Mouse (Mus musculus) adrenal gland (tissue): ENCODE results near the gene Actg1.

Experiments used
- intact Hi-C: fragments of 180-260 bp; cut with DNase I; formaldehyde crosslinking; loops from one replicate; pipeline ENCODE4 v1.15.1; 2025

Actg1 gene

GRCm38 (mm10) chr11:120314721-120315415, 33.5 kb downstream of the Actg1 start:
- intact Hi-C loops: no loop called here

GRCm38 (mm10) chr11:120313906-120314685, 34.2 kb downstream of the Actg1 start:
- intact Hi-C loops: no loop called here

DNA sequence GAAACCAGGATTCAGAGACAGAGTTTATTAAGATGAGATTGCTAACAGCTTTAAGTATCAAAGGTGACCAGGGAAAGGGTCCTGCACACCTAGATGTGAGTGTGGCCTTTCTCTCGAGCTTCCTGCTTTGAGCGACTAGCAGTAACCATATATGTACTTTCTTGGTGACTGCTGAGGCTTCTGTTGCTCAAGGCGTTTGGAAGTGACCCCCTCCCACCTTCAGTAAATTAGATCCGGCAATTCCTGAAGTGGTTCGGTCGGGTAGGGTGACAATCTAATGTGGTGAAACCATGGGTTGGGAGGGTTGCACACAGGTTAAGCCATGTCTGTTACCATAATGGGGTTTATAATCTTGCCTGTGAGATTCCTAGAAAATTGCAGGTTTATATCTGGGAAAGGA, 36.3 kb downstream of the Actg1 start:
- intact Hi-C loops: no loop called here

GRCm38 (mm10) chr11:120311561-120311960, 36.8 kb downstream of the Actg1 start:
- intact Hi-C loops: loop anchor here (2.0 kb wide), 1 partner anchor 29 kb away; no protein-coding TSS in a partner anchor

DNA sequence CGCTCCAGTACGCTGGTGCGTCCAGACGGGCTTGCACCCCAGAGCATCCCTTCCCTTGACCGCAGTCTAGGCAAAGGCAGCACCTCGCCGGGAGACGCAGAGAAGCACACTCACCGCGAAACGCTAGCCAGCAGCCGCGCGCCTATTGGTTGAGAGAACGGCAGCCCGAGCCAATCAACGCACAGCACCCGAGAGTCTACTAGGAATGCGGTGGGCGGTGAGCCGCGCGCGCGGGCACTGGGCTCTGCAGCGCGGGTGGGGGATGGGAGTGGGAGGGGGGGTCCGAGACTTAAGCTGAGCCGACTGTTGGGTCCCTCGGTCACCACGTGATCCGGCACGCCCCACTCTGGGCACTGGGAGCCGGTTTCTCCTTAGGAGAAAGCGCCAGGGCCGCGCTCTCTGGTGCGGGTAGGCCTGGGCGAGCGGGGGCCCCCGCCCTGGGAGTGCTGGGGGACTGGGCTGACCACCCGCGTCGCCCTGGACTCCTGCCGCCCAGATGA, 37.5 kb downstream of the Actg1 start:
- intact Hi-C loops: loop anchor here (2.0 kb wide), 1 partner anchor 30 kb away; no protein-coding TSS in a partner anchor

GRCm38 (mm10) chr11:120308441-120309320, 39.7 kb downstream of the Actg1 start:
- intact Hi-C loops: loop anchor here (5.0 to 10.0 kb wide), 5 partner anchors 46 to 274 kb away; no protein-coding TSS in a partner anchor

- intact Hi-C loops: loop anchor here (5.0 to 10.0 kb wide), 5 partner anchors 45 to 273 kb away; no protein-coding TSS in a partner anchor
Measured at GRCm38 (mm10) chr11:120307566-120308430, 40.5 kb downstream of the Actg1 start.

DNA sequence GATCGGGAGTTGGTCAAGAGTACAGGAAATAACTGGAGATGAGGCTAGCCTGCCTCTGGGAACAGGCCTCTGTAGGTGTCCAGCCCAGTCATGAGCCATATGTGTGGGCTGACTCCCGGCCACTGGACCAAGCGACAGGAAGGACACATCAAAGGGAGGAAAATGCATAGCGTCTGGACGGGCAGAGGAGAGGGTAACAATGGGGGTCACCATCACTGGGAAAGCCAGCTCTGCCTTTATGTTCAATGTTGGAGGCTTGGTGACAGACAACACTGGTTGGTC, 41.3 kb downstream of the Actg1 start:
- intact Hi-C loops: loop anchor here (5.0 to 10.0 kb wide), 5 partner anchors 45 to 272 kb away; no protein-coding TSS in a partner anchor

DNA sequence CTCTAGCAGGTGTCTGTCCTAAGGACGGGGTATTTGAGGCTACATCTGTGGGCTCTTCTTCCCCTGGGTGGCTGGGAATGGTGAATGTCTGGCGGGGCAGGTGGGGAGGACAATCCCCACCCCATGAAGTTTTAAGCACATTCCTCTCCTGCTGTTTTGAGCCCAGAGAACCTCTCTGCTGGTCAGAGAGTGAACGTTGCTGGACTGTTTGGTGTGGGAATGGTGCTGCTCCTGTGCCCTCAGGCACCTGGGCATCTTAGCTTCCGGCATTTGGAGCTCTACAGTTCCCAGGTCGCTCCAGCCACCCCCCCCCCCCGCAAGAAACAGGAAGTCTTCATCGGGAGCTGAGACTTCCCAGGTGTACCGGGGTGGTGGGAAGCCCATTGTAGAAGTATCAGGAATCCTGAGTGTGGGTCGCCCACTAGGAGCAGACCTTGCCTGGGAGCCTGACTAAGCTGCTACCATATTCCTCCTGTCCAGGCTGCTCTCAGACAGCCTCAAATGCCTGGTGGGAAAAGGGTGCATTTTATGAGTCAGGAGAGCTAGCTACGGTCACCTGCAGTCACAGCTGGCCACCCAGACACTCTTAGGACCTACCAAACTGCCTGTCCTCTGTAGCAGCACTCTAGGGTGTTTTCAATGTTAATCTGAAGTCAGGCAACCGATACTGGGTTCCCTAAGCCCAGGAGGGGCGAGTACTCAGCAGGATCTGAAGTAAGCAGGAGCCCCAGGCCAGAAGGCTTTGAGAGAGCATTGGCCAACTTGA, 41.8 kb downstream of the Actg1 start:
- intact Hi-C loops: loop anchor here (5.0 to 10.0 kb wide), 5 partner anchors 44 to 272 kb away; no protein-coding TSS in a partner anchor

GRCm38 (mm10) chr11:120305535-120306365, 42.6 kb downstream of the Actg1 start:
- intact Hi-C loops: loop anchor here (5.0 to 10.0 kb wide), 5 partner anchors 43 to 271 kb away; no protein-coding TSS in a partner anchor

GRCm38 (mm10) chr11:120304886-120305534, 43.3 kb downstream of the Actg1 start:
- intact Hi-C loops: loop anchor here (5.0 to 10.0 kb wide), 5 partner anchors 43 to 270 kb away; no protein-coding TSS in a partner anchor

DNA sequence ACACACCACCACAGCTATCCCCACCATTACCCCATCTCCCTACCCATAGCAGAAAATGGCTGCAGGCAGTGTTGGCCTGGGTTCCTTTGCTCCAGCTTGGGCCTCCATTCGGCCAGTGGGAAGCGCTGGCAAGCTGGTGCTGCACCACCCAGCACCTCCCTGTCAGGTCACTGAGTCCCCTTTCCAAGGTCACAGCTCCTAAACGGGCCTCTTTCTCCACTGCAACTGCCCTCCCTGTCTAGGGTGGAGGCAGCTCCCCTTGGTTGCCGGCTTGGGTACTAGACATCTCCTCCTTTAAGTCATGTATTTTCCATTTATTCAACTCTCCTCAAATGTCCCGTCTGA, 44.0 kb downstream of the Actg1 start:
- intact Hi-C loops: loop anchor here (10.0 kb wide), 1 partner anchor 270 kb away; no protein-coding TSS in a partner anchor

GRCm38 (mm10) chr11:120303559-120304349, 44.6 kb downstream of the Actg1 start:
- intact Hi-C loops: loop anchor here (10.0 kb wide), 1 partner anchor 269 kb away; no protein-coding TSS in a partner anchor

DNA sequence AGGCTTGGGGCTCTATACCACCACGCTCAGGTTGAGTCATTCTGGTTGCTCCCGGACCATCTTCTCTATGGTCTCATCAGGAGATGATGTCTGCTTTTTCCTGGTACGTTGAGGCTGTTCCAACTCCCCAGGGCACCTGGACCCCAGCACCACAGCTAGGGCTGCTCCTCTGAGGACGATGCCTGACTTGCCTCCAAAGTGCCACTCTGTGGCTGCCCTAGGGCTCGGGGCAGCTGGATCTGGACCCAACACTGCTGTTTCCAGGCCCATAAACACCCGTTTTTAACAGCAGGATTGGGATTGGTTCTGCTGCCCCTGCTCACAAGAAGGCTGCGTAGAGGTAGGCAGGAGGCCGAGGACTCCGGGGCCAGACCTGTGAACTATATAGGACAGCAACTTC, 45.2 kb downstream of the Actg1 start:
- intact Hi-C loops: loop anchor here (10.0 kb wide), 1 partner anchor 268 kb away; no protein-coding TSS in a partner anchor

GRCm38 (mm10) chr11:120299484-120299883, 48.9 kb downstream of the Actg1 start:
- intact Hi-C loops: no loop called here

GRCm38 (mm10) chr11:120298441-120299141, 49.8 kb downstream of the Actg1 start:
- intact Hi-C loops: no loop called here
